Mouse (Mus musculus): ENCODE data around the gene Apoc2.

DNA sequence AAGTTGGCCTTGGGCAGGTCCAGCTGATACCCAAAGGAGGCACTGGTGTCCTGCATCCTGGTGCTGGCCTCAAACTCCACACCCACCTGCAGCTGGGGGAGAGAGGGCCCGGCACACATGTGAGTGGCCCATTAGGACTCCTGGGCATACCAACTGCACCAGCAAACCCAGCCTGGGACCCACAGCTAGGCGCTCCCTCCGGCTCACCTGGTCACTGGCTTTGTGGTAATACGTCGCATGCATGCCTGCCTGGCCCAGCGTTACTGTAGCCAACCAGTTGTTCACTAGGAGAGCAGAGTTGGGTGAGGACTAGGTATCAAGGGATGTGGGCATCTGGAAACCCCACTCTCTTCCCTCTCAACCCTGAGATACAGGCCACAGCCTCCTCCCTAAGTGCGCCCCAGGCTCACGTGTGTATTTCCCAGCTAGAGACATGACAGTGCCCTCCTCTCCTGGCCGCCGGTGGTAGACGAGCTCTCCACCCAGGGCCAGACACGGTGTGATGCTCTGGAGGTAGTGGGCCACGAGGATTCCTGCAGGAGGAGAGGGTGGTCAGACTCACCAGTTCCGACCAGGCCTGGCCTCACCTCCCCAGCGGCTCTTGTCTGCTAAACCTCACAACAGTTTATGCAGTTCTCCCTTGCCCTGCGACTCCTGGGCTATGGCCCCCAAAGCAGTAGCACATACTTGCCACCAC is 25.3 kb upstream of the Apoc2 start:
- TF ChIP-seq POLR2A (IDR thresholded peaks at IDR 0.05; ENCODE audit: control insufficient read depth, low read depth, low read length) (no peak), CTCF (IDR thresholded peaks at IDR 0.05; ENCODE audit: control insufficient read depth, insufficient read depth, insufficient replicate concordance, low read depth, low read length) (no peak)

Data from testis, adult 2 months (tissue).